Mouse (Mus musculus): ENCODE data around the gene Btbd17. TPM values are rescaled to one million over a fixed set of nuclear protein-coding genes. Genes with fewer than 3 reads are reported as not detected.
A peak's percentile ranks its signal among the peaks of the same experiment; 100 is the strongest.

The Btbd17 gene
- total RNA-seq, 2 experiments from 2014 or later = 0.12 TPM; not detected in 1

DNA sequence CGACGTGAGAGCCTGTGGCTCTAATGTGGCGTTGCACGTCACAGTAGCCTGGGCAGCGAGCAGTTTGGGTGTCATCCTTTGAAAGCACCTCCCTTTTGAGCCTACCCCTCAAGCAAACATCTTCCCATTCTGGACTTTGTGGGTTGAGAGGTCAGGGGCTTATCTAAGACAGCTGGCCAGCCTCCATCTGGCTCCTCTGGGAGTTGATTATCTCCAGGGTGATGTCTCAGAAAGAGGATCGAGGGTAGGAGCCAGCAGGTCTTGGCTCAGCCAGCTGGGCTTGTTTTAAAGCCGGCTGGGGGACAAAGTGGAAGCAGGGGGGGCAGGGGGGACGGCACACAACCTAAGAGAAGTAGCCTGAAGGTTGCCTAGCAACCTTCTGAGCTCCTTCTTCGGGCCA lies 15.7 kb downstream of the Btbd17 start:
- intact Hi-C loops (cut with DNase I) = no loop called here
- peak; percentile 55 to 71 for DNase-seq

DNA sequence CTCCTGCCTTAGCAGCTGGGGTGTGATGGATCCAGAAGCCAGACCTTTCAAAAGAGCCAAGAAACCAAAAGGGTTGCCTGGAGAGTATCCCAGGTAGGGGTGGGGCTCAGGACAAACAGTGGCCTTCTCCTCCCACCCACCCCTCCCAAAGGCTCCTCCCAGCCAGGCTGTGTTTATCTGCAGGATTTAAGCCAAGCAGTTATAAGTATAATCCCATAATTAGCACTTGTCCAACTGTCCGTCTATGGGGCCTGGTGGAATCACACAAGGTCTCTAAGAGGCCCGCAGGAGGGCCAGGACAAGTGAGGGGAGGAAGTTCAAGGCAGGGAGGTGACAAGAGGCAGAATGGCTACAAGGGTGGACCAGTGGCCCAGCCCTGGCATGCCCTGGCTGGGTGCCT lies 23.8 kb downstream of the Btbd17 start:
- no peak for DNase-seq
- intact Hi-C loops (cut with DNase I) = no loop called here

- DNase-seq = no peak
- intact Hi-C loops (cut with DNase I) = no loop called here
These were observed 25.8 kb downstream of the Btbd17 start for GRCm38 (mm10) chr11:114769911-114770310.

- intact Hi-C loops (cut with DNase I) = no loop called here
- DNase-seq = peak; percentile 69 to 71
These were observed 30.6 kb downstream of the Btbd17 start, which contains the start of gene Kif19a for GRCm38 (mm10) chr11:114764820-114765818. Gene Kif19a, plus strand, starts transcription at chr11:114765388.

GRCm38 (mm10) chr11:114747564-114748138 lies 48.1 kb downstream of the Btbd17 start:
- no peak for DNase-seq

GRCm38 (mm10) chr11:114745134-114745533 lies 50.6 kb downstream of the Btbd17 start:
- peak; percentile 91 to 97 for DNase-seq
- intact Hi-C loops (cut with DNase I) = loop anchor here (1.0 to 2.0 kb wide), 2 partner anchors 44 to 168 kb away; no protein-coding TSS in a partner anchor

More at GRCm38 (mm10) chr11:114747564-114748138, 48.1 kb downstream of the Btbd17 start:
- intact Hi-C loops (cut with DNase I) = no loop called here

DNA sequence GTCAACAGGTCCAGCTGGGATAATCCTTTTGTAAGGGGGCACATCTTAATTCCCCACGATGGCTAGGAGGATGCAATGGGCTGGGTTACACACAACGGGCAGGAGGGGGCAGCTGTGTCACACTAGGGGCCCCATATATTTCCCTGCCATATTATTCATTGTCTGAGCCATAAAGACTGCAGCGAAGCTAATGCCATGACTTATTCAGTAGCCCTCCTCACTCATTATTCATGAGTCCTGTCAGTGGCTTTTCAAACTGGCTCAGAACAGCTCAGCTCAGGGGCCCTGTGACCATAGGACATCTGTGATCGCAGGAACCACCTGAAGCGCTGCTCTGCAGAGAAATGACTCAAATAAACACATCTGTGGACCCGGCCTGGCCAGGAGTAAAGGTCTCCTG lies 54.3 kb downstream of the Btbd17 start:
- no peak for DNase-seq
- intact Hi-C loops (cut with DNase I) = no loop called here

Other genes starting within 250 kb of the Btbd17 start
- gene Rpl38, start 127.4 kb downstream of the Btbd17 start, total RNA-seq (2021) = 100 to 1,000 TPM; 606 to 649 TPM
- 10 to 100 TPM; 11.3 to 13.4 TPM for gene Ttyh2, start 120.5 kb downstream of the Btbd17 start, total RNA-seq (2021)
- under 1 TPM; 0.27 to 0.60 TPM for gene Dnaic2, start 68.5 kb downstream of the Btbd17 start, total RNA-seq (2021)
- gene Kif19a, start 30.6 kb downstream of the Btbd17 start, total RNA-seq (2021) = 1 to 10 TPM in 1 of 2 experiments, under 1 TPM in 1; 0.27 to 1.3 TPM
- not detected for gene Gpr142, start 3.0 kb upstream of the Btbd17 start, total RNA-seq (2021)
- 10 to 100 TPM in 1 of 2 experiments, 1 to 10 TPM in 1; 7.4 to 10.7 TPM for gene Gprc5c, start 55.2 kb upstream of the Btbd17 start, total RNA-seq (2021)
- 1 to 10 TPM in 1 of 2 experiments, under 1 TPM in 1; 1.00 to 1.2 TPM for gene Cd300a, start 94.1 kb upstream of the Btbd17 start, total RNA-seq (2021)
- gene Cd300lb, start 138.4 kb upstream of the Btbd17 start, total RNA-seq (2021) = under 1 TPM; 0.65 to 0.78 TPM
- gene Cd300c, start 173.2 kb upstream of the Btbd17 start, total RNA-seq (2021) = not detected
- under 1 TPM; 0.88 to 1.00 TPM for gene Cd300ld, start 194.0 kb upstream of the Btbd17 start, total RNA-seq (2021)
- 1 to 10 TPM; 1.5 to 2.3 TPM for gene Cd300c2, start 205.9 kb upstream of the Btbd17 start, total RNA-seq (2021)
- not detected for gene Cd300ld2, start 220.2 kb upstream of the Btbd17 start, total RNA-seq (2021)
- gene Cd300ld4, start 231.1 kb upstream of the Btbd17 start, total RNA-seq (2021) = not detected
- gene Cd300ld5, start 241.8 kb upstream of the Btbd17 start, total RNA-seq (2021) = 1 to 10 TPM in 1 of 2 experiments, not detected in 1; 1.4 TPM